Mouse (Mus musculus) hindbrain, embryonic 11.5 days (tissue): Measurements from ENCODE around the gene Atp8b4. TPM values are rescaled to one million over a fixed set of nuclear protein-coding genes. Genes with fewer than 3 reads are reported as not detected.

Experiments used
- ATAC-seq: fragments of 200-750 bp; cut with Nextera tagmentation; 2 replicates; pipeline ENCODE4 v1.8.0; 2017; ENCODE audit warnings: mild to moderate bottlenecking, moderate TSS enrichment, moderate library complexity; ENCODE audit not compliant: low FRiP score
- DNase-seq: peaks from one replicate; pipeline ENCODE4 v3.0.0-alpha.2; 2015; ENCODE audit warnings: low spot score
- H3K27ac ChIP-seq: fragments of 300-500 bp; sonication (generic); 2 replicates; pipeline ENCODE4 v1.5.1; 2014; ENCODE audit warnings: mild to moderate bottlenecking, low read depth, low read length
- H3K27me3 ChIP-seq: fragments of 300-500 bp; sonication (generic); 2 replicates; pipeline ENCODE4 v1.6.1; 2014; ENCODE audit warnings: mild to moderate bottlenecking, low read length, moderate library complexity, mixed read lengths; ENCODE audit not compliant: control insufficient read depth, insufficient read depth
- H3K36me3 ChIP-seq: fragments of 300-500 bp; sonication (generic); 2 replicates; pipeline ENCODE4 v1.6.1; 2014; ENCODE audit warnings: mild to moderate bottlenecking, low read length, moderate library complexity, mixed read lengths; ENCODE audit not compliant: control insufficient read depth, insufficient read depth
- H3K4me1 ChIP-seq: fragments of 300-500 bp; sonication (generic); replicated peaks from 2 replicates; pipeline ENCODE4 v1.6.1; 2014; ENCODE audit warnings: low read length, mixed read lengths; ENCODE audit not compliant: control insufficient read depth, insufficient read depth
- H3K4me2 ChIP-seq: fragments of 300-500 bp; sonication (generic); replicated peaks from 2 replicates; pipeline ENCODE4 v1.6.1; 2014; ENCODE audit warnings: mild to moderate bottlenecking, low read depth, low read length
- H3K4me3 ChIP-seq: fragments of 300-500 bp; sonication (generic); 2 replicates; pipeline ENCODE4 v1.5.1; 2014; ENCODE audit warnings: low read depth, low read length
- H3K9ac ChIP-seq: fragments of 300-500 bp; sonication (generic); 2 replicates; pipeline ENCODE4 v1.6.1; 2014; ENCODE audit warnings: low read depth, low read length
- H3K9me3 ChIP-seq: fragments of 300-500 bp; sonication (generic); 2 replicates; pipeline ENCODE4 v1.6.1; 2016; ENCODE audit warnings: low read length; ENCODE audit not compliant: control insufficient read depth
- WGBS: fragments of 180-500 bp; shearing (Covaris S2); extraction: QIAGEN DNeasy Blood & Tissue Kit; methylation state at CpG from one replicate; pipeline ENCODE4 v1.1.7; 2014; 5-methylcytosine and 5-hydroxymethylcytosine counted together
- polyA plus RNA-seq: library from polyadenylated mRNA; unstranded; fragments of >200 nt; fragmentation: Nextera tagmentation; extraction: Ambion mirVana; gene quantifications from 2 replicates; pipeline ENCODE4 v1.2.1, GENCODE M21; 2014

Gene Atp8b4
- polyA plus RNA-seq, 1 experiment from 2014 or later = 0.06 TPM

DNA sequence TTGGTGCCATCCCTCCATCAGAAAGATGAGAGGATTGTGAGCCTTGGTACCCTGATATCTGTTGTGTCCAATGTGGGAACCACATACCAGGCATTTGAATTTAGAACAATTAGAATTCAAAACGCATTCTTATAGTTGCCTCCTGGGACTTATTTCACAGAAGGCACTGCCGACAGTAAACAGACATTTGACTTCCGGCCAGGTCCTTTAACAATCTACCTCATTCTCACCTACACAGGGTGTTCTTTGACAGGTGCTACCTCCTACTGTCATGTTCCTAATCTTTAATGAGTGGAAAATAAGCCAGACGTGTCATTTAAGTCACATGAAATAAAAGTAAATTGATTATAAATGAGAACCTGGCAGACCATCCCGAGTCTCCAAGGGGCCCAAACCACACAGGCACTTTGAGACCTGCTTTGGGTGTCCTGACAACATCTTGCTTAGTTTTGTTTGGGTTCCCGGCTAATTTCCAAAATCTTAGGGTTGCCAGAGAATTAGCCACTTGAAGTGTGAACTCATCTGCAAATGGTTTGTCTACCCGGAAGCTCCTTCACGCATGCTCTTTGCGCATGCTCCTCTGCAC lies 67.9 kb downstream of the Atp8b4 start:
- H3K4me3 ChIP-seq = no peak overlapping the region
- H3K27ac ChIP-seq = no peak overlapping the region
- no peaks in the 10 kb centered on the region for H3K9me3 ChIP-seq
- H3K4me1 ChIP-seq = no peaks in the 10 kb centered on the region
- no peak for ATAC-seq
- H3K27me3 ChIP-seq = no peaks in the 10 kb centered on the region
- H3K9ac ChIP-seq = no peak overlapping the region
- 86% methylated on average over 9 of the region's 9 CpGs for whole genome bisulfite sequencing
- H3K36me3 ChIP-seq = no peaks in the 10 kb centered on the region
- DNase-seq = no peak
- no peak overlapping the region for H3K4me2 ChIP-seq

DNA sequence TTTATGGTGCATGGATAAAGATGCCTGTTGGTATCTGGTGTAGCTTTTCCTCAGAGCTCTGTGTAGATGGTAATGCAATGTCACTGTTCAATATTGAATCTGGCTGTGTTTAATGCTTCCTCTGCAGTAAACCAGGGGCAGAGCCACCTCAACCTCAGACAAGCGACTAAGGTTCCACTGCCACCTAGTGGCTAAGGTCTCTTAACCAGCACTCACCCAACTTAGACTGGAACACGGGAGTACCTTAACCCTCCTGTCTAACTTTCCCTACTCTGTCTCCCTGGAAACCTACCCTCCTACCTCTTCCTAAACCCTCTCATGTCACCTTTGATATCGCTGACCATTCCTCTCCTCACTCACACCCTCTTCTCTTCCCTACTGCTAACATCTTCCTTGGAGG lies 71.2 kb downstream of the Atp8b4 start:
- Histone ChIP-seq H3K4me3 (no peak overlapping the region), H3K9me3 (no peaks in the 10 kb centered on the region), H3K27me3 (no peaks in the 10 kb centered on the region), H3K4me2 (no peak overlapping the region), H3K4me1 (no peaks in the 10 kb centered on the region), H3K9ac (no peak overlapping the region), H3K27ac (no peak overlapping the region), H3K36me3 (no peaks in the 10 kb centered on the region)
- ATAC-seq = peak; percentile 25; the same call in 1 of the 2 replicates
- DNase-seq = peak; percentile 68
- 17% methylated on average over 3 of the region's 3 CpGs for WGBS

DNA sequence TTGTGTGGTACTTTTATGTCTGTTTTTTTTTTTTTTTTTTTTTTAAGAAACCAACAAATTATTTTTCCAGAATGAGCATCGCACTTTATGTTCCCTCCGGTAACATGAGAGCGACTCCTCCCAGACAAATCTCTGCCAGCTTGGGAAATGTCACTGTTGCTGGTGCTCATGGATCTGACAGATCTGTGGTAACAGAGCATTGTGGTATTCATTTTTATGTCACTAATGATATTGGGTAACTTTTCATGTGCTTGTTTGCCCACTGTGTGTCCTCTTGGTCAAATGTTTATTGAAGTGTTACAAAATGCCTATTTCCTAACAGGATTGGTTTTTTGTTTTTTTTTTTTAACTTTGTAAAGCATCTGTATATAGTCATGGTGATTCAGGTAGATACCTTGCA lies 75.3 kb downstream of the Atp8b4 start:
- Histone ChIP-seq H3K27ac (no peak overlapping the region), H3K9me3 (no peaks in the 10 kb centered on the region), H3K9ac (no peak overlapping the region), H3K4me3 (no peak overlapping the region), H3K27me3 (no peaks in the 10 kb centered on the region), H3K4me2 (no peak overlapping the region), H3K36me3 (no peaks in the 10 kb centered on the region), H3K4me1 (no peaks in the 10 kb centered on the region)
- 84% methylated on average over 3 of the region's 3 CpGs for WGBS
- DNase-seq = no peak
- ATAC-seq = no peak

DNA sequence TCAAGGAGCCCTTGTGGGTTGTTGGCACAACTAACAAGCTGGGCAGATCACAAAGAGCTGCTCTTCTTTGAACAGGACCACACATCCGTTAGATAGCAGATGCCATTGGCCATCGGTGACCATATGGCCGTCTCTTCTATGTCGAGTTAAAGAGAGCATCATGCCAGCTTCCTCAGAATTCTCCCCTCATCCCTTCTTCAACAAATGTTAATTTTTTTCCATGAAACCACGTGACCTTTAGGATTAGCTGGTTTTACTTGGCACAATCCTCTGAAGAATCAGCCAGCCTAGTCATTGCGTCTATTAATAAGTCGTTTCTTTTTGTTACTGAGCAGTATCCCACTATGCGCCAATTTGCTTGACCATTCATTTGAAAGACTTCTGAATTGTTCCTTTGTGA lies 75.8 kb downstream of the Atp8b4 start:
- Histone ChIP-seq H3K9me3 (no peaks in the 10 kb centered on the region), H3K4me2 (no peak overlapping the region), H3K27me3 (no peaks in the 10 kb centered on the region), H3K36me3 (no peaks in the 10 kb centered on the region), H3K9ac (no peak overlapping the region), H3K4me1 (no peaks in the 10 kb centered on the region), H3K4me3 (no peak overlapping the region), H3K27ac (no peak overlapping the region)
- ATAC-seq (no peak), DNase-seq (no peak)
- WGBS = 87% methylated on average over 8 of the region's 8 CpGs

DNA sequence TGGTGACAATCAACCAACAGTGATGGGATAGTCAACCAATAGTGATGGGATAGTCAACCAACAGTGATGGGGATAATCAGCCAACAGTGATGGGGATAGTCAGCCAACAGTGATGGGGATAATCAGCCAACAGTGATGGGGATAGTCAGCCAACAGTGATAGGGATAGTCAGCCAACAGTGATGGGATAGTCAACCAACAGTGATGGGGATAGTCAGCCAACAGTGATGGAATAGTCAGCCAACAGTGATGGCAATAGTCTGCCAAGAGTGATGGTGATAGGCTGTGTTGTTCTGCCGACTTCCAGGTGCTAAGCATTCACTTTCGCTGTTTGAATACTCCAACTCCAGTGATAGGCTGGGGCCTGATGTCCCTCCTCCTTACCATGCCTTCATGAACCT lies 79.6 kb downstream of the Atp8b4 start:
- WGBS = 90% methylated on average over 2 of the region's 2 CpGs
- Histone ChIP-seq H3K27me3 (no peaks in the 10 kb centered on the region), H3K4me3 (no peak overlapping the region), H3K9me3 (no peaks in the 10 kb centered on the region), H3K4me2 (no peak overlapping the region), H3K4me1 (no peaks in the 10 kb centered on the region), H3K27ac (no peak overlapping the region), H3K36me3 (no peaks in the 10 kb centered on the region), H3K9ac (no peak overlapping the region)
- ATAC-seq (no peak), DNase-seq (no peak)

DNA sequence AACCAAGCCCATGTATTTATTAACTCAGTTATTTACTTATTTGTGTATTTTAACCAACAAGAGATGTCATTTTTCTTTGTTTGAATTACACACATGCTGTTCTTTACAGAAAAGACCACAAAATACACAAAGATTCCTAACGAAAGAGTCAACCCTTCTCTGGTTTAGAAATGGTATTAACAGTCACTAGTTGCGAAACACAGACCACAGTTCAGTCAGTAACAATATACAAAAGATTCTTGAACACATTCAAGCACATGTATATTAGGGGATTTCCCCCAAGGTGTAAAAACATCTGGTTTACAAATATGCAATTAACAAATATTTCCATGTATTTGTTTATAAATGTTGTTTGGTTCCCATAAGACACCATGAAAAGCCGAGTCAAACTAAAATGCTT lies 81.6 kb downstream of the Atp8b4 start:
- Histone ChIP-seq H3K4me1 (no peaks in the 10 kb centered on the region), H3K4me2 (no peak overlapping the region), H3K27ac (no peak overlapping the region), H3K4me3 (no peak overlapping the region), H3K27me3 (no peaks in the 10 kb centered on the region), H3K9ac (no peak overlapping the region), H3K36me3 (no peaks in the 10 kb centered on the region), H3K9me3 (no peaks in the 10 kb centered on the region)
- 88% methylated on average over 3 of the region's 3 CpGs for WGBS
- DNase-seq (no peak), ATAC-seq (no peak)

DNA sequence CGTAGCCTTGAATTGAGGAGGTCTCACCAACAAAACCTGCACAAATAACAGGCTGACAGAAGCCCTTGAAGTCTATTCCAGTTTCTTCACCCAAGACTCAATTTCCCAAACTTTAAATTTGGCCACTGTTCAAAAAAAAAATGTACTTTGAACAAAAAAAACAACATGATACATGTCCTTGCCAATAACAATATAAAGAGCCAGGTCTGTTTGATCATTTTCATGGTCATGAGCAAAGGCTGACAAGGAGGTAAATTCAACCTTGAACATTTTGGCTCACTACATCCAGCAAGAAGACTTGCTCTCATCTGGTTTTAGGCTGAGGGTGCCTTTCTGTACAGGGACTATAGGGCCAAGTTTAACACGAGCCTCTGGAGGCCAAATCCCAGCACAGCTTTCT lies 83.7 kb downstream of the Atp8b4 start:
- Histone ChIP-seq H3K27me3 (no peaks in the 10 kb centered on the region), H3K36me3 (no peaks in the 10 kb centered on the region), H3K4me2 (no peak overlapping the region), H3K4me1 (no peaks in the 10 kb centered on the region), H3K27ac (no peak overlapping the region), H3K9ac (no peak overlapping the region), H3K4me3 (no peak overlapping the region), H3K9me3 (no peaks in the 10 kb centered on the region)
- DNase-seq (no peak), ATAC-seq (no peak)
- WGBS = 80% methylated on average over 2 of the region's 2 CpGs

DNA sequence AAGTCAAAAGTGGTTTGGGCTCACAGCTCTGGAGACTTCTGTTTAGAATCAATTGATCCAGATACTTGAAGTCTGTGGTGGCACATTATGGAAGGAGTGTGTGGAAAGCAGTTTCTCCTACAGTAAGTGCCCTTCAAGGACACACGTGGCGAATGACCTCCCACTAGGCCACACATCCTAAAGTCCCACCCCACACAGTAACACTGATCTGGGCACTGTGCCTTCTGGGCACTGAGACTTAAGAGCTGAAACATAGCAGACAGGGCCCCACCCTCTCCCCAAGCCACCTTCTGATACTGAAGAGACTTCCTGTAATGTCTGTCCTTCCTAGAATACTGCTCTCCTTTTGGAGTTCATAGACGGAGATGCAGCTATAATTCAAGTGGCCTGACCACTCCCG lies 84.5 kb downstream of the Atp8b4 start:
- H3K36me3 ChIP-seq = no peaks in the 10 kb centered on the region
- no peaks in the 10 kb centered on the region for H3K9me3 ChIP-seq
- 81% methylated on average over 4 of the region's 4 CpGs for WGBS

DNA sequence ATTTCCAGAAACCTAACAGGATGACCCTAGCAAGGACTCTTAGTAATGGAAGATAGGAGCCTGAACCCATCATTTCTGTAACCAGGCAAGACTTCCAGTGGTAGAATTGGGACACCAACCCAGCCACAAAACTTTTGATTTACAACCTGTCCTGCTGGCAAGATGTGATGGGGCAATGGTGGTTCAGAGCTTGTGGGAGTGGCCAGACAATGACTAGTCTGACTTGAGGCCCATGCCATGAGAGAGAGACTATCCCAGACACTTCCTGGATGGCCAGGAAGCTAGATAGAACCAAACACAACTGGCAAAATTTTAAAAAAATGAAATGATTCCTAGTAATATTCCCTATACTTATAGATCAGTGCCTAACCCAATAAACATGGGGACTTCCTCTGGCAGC lies 87.7 kb downstream of the Atp8b4 start:
- H3K36me3 ChIP-seq = no peaks in the 10 kb centered on the region
- no peaks in the 10 kb centered on the region for H3K4me1 ChIP-seq
- H3K4me2 ChIP-seq = no peak overlapping the region
- no peaks in the 10 kb centered on the region for H3K27me3 ChIP-seq
- ATAC-seq (no peak), DNase-seq (no peak)
- no peaks in the 10 kb centered on the region for H3K9me3 ChIP-seq
- H3K27ac ChIP-seq = no peak overlapping the region
- no peak overlapping the region for H3K4me3 ChIP-seq
- no peak overlapping the region for H3K9ac ChIP-seq

More for the DNA sequence above, 84.5 kb downstream of the Atp8b4 start:
- H3K4me2 ChIP-seq = no peak overlapping the region
- DNase-seq = no peak
- H3K27ac ChIP-seq = no peak overlapping the region
- no peaks in the 10 kb centered on the region for H3K27me3 ChIP-seq
- no peak for ATAC-seq
- H3K4me1 ChIP-seq = no peaks in the 10 kb centered on the region
- no peak overlapping the region for H3K4me3 ChIP-seq
- H3K9ac ChIP-seq = no peak overlapping the region
